15 mouse cellular contexts compared by ENCODE assay signal in genomic region chr11:39923977-39924527, GRCm38 (mm10).
DNase-seq lines count a peak whose midpoint lies in the region; ATAC-seq and TF ChIP-seq lines count a peak whose summit lies in the region.
"Had no signal": no experiment of that assay in that cellular context is flagged by ENCODE, and none has a peak within 500 bp of the region (broad histone marks: within the 10 kb centered on the region; RNA-seq: fewer than 3 reads in every experiment).

No protein-coding gene starts in this region.

- H3K4me2 ChIP-seq in embryonic facial prominence, embryonic 14.5 days (ENCODE audit: low read depth, low read length), result no peak overlapping the region
- no peak overlapping the region for H3K4me2 ChIP-seq in midbrain, embryonic 15.5 days

- no peak for TF ChIP-seq POLR2A in heart, adult 2 months (IDR thresholded peaks at IDR 0.05; ENCODE audit: insufficient read depth, low read depth, low read length)

- H3K9me3 ChIP-seq in embryonic facial prominence, embryonic 14.5 days (ENCODE audit: control insufficient read depth, low read length), result no peaks in the 10 kb centered on the region
- H3K9me3 ChIP-seq in midbrain, embryonic 15.5 days, result no peaks in the 10 kb centered on the region
- H3K9me3 ChIP-seq: megakaryocyte, embryonic 14.5 days had no signal

- WGBS in heart, adult 2 months, result 32% methylated on average over 6 of the region's 6 CpGs
- 19% methylated on average over 6 of the region's 6 CpGs for WGBS in embryonic facial prominence, embryonic 14.5 days
- WGBS in midbrain, embryonic 15.5 days, result 28% methylated on average over 6 of the region's 6 CpGs

- no peak overlapping the region for H3K9ac ChIP-seq in heart, adult 2 months (ENCODE audit: low read depth, low read length)
- no peak overlapping the region for H3K9ac ChIP-seq in embryonic facial prominence, embryonic 14.5 days (ENCODE audit: low read depth, low read length)
- H3K9ac ChIP-seq in midbrain, embryonic 15.5 days, result no peak overlapping the region
- H3K9ac ChIP-seq: liver, postnatal 0 days had no signal

- H3K79me2 ChIP-seq in heart, adult 2 months (replicated peaks; ENCODE audit: control insufficient read depth, insufficient read depth, low read length), result no peaks in the 10 kb centered on the region

- DNase-seq in heart, adult 11 months, result peak; percentile 35
- no peak for DNase-seq in heart, adult 2 months
- peak; percentile 26 for DNase-seq in embryo, embryonic 10.5 days (ENCODE audit: low spot score)
- DNase-seq in embryonic facial prominence, embryonic 14.5 days (ENCODE audit: low spot score), result peak; percentile 11
- no peak for DNase-seq in frontal cortex, postnatal 36 days (ENCODE audit: low spot score in 2 of 2)
- no peak for DNase-seq in kidney, postnatal 14 days
- DNase-seq: adrenal gland, postnatal 36 days; gastrocnemius, postnatal 14 days; kidney, adult 8-10 months; kidney, postnatal 4 days; liver; liver, postnatal 0 days; lung, postnatal 14 days had no signal

- no peak overlapping the region for H3K27ac ChIP-seq in heart, adult 2 months
- no peak overlapping the region for H3K27ac ChIP-seq in embryonic facial prominence, embryonic 14.5 days (replicated peaks; ENCODE audit: low read depth, low read length)
- no peak overlapping the region for H3K27ac ChIP-seq in midbrain, embryonic 15.5 days

- TF ChIP-seq EP300 in heart, adult 2 months (IDR thresholded peaks at IDR 0.05; ENCODE audit: insufficient read depth, low read depth, low read length), result no peak

- no peaks in the 10 kb centered on the region for H3K36me3 ChIP-seq in heart, adult 2 months (ENCODE audit: control insufficient read depth, insufficient read depth, low read length)
- H3K36me3 ChIP-seq in embryonic facial prominence, embryonic 14.5 days (ENCODE audit: control insufficient read depth, insufficient read depth, low read length), result no peaks in the 10 kb centered on the region
- no peaks in the 10 kb centered on the region for H3K36me3 ChIP-seq in midbrain, embryonic 15.5 days (replicated peaks)

- no peak for TF ChIP-seq CTCF in heart, adult 2 months (IDR thresholded peaks at IDR 0.05)

- intact Hi-C loops in heart, adult 2 months (cut with DNase I), result no loop called here

- no peaks in the 10 kb centered on the region for H3K27me3 ChIP-seq in heart, adult 2 months (ENCODE audit: control insufficient read depth, insufficient read depth, low read length)
- no peaks in the 10 kb centered on the region for H3K27me3 ChIP-seq in embryonic facial prominence, embryonic 14.5 days (replicated peaks; ENCODE audit: control insufficient read depth, insufficient read depth, low read length)
- H3K27me3 ChIP-seq in midbrain, embryonic 15.5 days (replicated peaks), result no peaks in the 10 kb centered on the region
- H3K27me3 ChIP-seq: megakaryocyte, embryonic 14.5 days had no signal

- ATAC-seq in embryonic facial prominence, embryonic 14.5 days (ENCODE audit: low read depth), result peak; percentile 37; the same call in 1 of the 2 replicates
- ATAC-seq in midbrain, embryonic 15.5 days (replicated peaks), result 0 out of 2 replicates have a peak, but pooled peaks have one; percentile 50
- ATAC-seq: liver, postnatal 0 days had no signal

- no peak overlapping the region for H3K4me3 ChIP-seq in heart, adult 2 months
- H3K4me3 ChIP-seq in embryonic facial prominence, embryonic 14.5 days (ENCODE audit: low read depth, low read length), result no peak overlapping the region
- no peak overlapping the region for H3K4me3 ChIP-seq in midbrain, embryonic 15.5 days
- H3K4me3 ChIP-seq: megakaryocyte, embryonic 14.5 days had no signal

- H3K4me1 ChIP-seq in heart, adult 2 months (ENCODE audit: control insufficient read depth, insufficient read depth, low read length), result no peaks in the 10 kb centered on the region
- no peaks in the 10 kb centered on the region for H3K4me1 ChIP-seq in embryonic facial prominence, embryonic 14.5 days (ENCODE audit: control insufficient read depth, insufficient read depth, low read length)
- no peaks in the 10 kb centered on the region for H3K4me1 ChIP-seq in midbrain, embryonic 15.5 days
- H3K4me1 ChIP-seq: megakaryocyte, embryonic 14.5 days had no signal

Comparison
In these comparisons a context has a peak if more than half of its experiments do, and no peak if none do; other contexts are left out.
1. DNase-seq: peak in heart, adult 11 months (single experiment), embryo, embryonic 10.5 days (single experiment) and embryonic facial prominence, embryonic 14.5 days (single experiment); none in heart, adult 2 months (0 of 2), frontal cortex, postnatal 36 days (0 of 2) and kidney, postnatal 14 days (single experiment).